Mouse (Mus musculus) C2C12 (cell line): ENCODE data around the gene Rtp4.

Source experiments
- CEBPB ChIP-seq: IDR thresholded peaks from one replicate; pipeline ENCODE4 v1.6.1; 2011; ENCODE audit warnings: low read depth, mild to moderate bottlenecking, control low read depth, moderate library complexity
- CTCF ChIP-seq: IDR thresholded peaks from one replicate; pipeline ENCODE4 v1.5.1; 2011; ENCODE audit not compliant: control insufficient read depth, insufficient read depth, insufficient read length
- MAX ChIP-seq: IDR thresholded peaks from one replicate; pipeline ENCODE4 v1.6.1; 2011; ENCODE audit warnings: mild to moderate bottlenecking, control low read depth
- MYOD1 ChIP-seq: IDR thresholded peaks from one replicate; pipeline ENCODE4 v1.6.1; 2011; ENCODE audit warnings: low read depth; ENCODE audit not compliant: control insufficient read depth, insufficient read length
- USF1 ChIP-seq: IDR thresholded peaks from one replicate; pipeline ENCODE4 v1.6.1; 2011; ENCODE audit warnings: low read depth, mild to moderate bottlenecking, control low read depth, moderate library complexity

- TF ChIP-seq CTCF, result no peak
- no peak for TF ChIP-seq MYOD1
- TF ChIP-seq USF1, result no peak
- no peak for TF ChIP-seq MAX
- no peak for TF ChIP-seq CEBPB
These were observed 36.8 kb upstream of the Rtp4 start for GRCm38 (mm10) chr16:23483292-23483691.
